Mouse (Mus musculus) heart, embryonic 14.5 days (tissue): ENCODE measurements at regions not wholly inside any gene's neighbourhood (a gene's known extent, or its start where the extent isn't known, plus 50 kb on each side); places are given as distances from the start of the nearest gene placed in this dataset.
"Not testable (repeated sequence)": the region's sequence is repeated elsewhere in the genome, so short reads cannot be mapped to it uniquely, and the experiment has no call there.

Source experiments
- ATAC-seq: fragments of 200-750 bp; cut with Nextera tagmentation; 2 replicates; pipeline ENCODE4 v1.8.0; 2017; ENCODE audit warnings: low read depth, moderate TSS enrichment; ENCODE audit not compliant: insufficient number of reproducible peaks, insufficient read depth, low FRiP score
- H3K27ac ChIP-seq, 2 experiments: fragments of 200-500 bp in 1 of 2; fragments of 300-500 bp in 1 of 2; sonication (generic) in 1 of 2; replicated peaks in 1 of 2; 2 replicates each; pipeline ENCODE4 v1.5.1; 2012 to 2014; ENCODE audit warnings: low read depth in 2 of 2, low read length in 2 of 2, control low read depth in 1 of 2, mild to moderate bottlenecking in 1 of 2, mixed read lengths in 1 of 2; ENCODE audit not compliant: control insufficient read depth in 1 of 2, insufficient read depth in 1 of 2
- H3K27me3 ChIP-seq: fragments of 300-500 bp; sonication (generic); 2 replicates; pipeline ENCODE4 v1.6.1; 2014; ENCODE audit warnings: mild to moderate bottlenecking, low read length, control low read depth; ENCODE audit not compliant: control insufficient read depth, insufficient read depth
- H3K36me3 ChIP-seq: fragments of 300-500 bp; sonication (generic); 2 replicates; pipeline ENCODE4 v1.6.1; 2014; ENCODE audit warnings: mild to moderate bottlenecking, control low read depth, low read length, mixed read lengths; ENCODE audit not compliant: control insufficient read depth, insufficient read depth
- H3K4me1 ChIP-seq, 2 experiments: fragments of 200-500 bp in 1 of 2; fragments of 300-500 bp in 1 of 2; sonication (generic) in 1 of 2; 2 replicates each; pipeline ENCODE4 v1.6.1; 2012 to 2014; ENCODE audit warnings: low read length in 2 of 2, control low read depth in 1 of 2, mixed read lengths in 1 of 2; ENCODE audit not compliant: control insufficient read depth in 2 of 2, insufficient read depth in 2 of 2
- H3K4me2 ChIP-seq: fragments of 300-500 bp; sonication (generic); 2 replicates; pipeline ENCODE4 v1.6.1; 2014; ENCODE audit warnings: mild to moderate bottlenecking, low read length
- H3K4me3 ChIP-seq, 2 experiments: fragments of 200-500 bp in 1 of 2; fragments of 300-500 bp in 1 of 2; sonication (generic) in 1 of 2; 2 replicates each; pipeline ENCODE4 v1.5.1; 2012 to 2014; ENCODE audit warnings: low read length in 2 of 2, mild to moderate bottlenecking in 2 of 2, control low read depth in 1 of 2, low read depth in 1 of 2, moderate library complexity in 1 of 2; ENCODE audit not compliant: control insufficient read depth in 1 of 2, insufficient read depth in 1 of 2
- H3K9ac ChIP-seq: fragments of 300-500 bp; sonication (generic); 2 replicates; pipeline ENCODE4 v1.6.1; 2014; ENCODE audit warnings: mild to moderate bottlenecking, low read length
- H3K9me3 ChIP-seq: fragments of 300-500 bp; sonication (generic); 2 replicates; pipeline ENCODE4 v1.6.1; 2016; ENCODE audit warnings: low read length, control low read depth; ENCODE audit not compliant: control insufficient read depth
- WGBS: fragments of 180-500 bp; shearing (Covaris S2); extraction: QIAGEN DNeasy Blood & Tissue Kit; methylation state at CpG from one replicate; pipeline ENCODE4 v1.1.7; 2014; 5-methylcytosine and 5-hydroxymethylcytosine counted together

DNA sequence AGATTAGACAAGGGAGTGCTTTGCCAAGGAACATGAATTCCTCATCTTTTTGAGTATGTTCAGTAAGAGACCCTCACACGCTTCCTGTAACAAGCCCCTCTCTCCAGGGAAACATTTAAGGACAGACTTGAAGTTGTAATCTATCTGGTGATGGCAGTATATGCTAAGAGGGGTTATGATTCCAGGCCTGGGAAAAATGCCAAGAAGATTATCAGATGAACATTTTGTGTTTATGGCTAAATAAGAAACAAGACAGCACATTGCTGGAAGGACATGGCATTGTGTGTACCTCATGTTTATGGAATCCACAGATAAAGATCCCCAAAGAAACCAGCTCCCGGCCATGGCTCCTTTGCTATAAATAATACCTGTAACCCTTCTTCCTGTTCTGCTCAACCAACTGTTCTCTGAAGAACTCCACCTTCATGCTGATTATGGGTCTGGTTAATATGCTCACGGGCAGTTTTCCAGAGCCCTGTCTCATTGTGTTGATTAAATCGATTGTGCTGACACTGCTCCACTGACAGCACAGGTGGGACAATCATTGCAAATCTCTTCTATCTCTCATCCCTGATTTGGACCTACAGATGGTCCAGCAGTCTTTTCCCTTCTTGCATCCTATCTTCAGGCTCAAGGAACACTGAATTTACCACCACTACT lies 327.7 kb downstream of the Abcc12 start:
- Histone ChIP-seq H3K4me2 (no peak overlapping the region), H3K9me3 (no peaks in the 10 kb centered on the region), H3K27me3 (no peaks in the 10 kb centered on the region), H3K4me1 (no peaks in the 10 kb centered on the region), H3K4me3 (no peak overlapping the region), H3K9ac (no peak overlapping the region), H3K36me3 (no peaks in the 10 kb centered on the region), H3K27ac (no peak overlapping the region)
- ATAC-seq = no peak
- 54% methylated on average over 4 of the region's 4 CpGs for WGBS

DNA sequence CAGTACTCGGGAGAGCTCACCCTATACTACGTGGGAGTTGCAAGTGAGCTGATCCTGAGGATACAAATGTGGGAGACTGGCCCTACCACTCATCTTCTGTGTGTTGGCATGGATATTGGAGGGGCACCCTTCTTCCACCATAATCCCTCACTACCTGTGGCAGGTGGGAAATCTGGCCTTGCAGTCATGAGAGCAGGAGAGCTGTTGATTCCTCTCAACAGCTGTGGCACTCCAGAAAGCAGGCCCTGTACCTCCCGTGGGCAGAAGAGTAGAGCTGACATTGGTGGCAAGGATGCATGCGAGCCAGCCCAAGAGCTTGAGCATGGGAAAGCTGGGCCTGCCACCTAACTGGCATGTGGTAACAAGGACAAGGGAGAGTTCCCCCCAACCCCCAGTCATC lies 345.8 kb downstream of the Abcc12 start:
- ATAC-seq = no peak
- H3K4me1 ChIP-seq = no peaks in the 10 kb centered on the region
- H3K27ac ChIP-seq = no peak overlapping the region
- no peaks in the 10 kb centered on the region for H3K36me3 ChIP-seq
- no peak overlapping the region for H3K4me3 ChIP-seq
- H3K9ac ChIP-seq = no peak overlapping the region
- no peaks in the 10 kb centered on the region for H3K27me3 ChIP-seq
- no peak overlapping the region for H3K4me2 ChIP-seq
- WGBS = 82% methylated on average over 4 of the region's 4 CpGs
- H3K9me3 ChIP-seq = no peaks in the 10 kb centered on the region

DNA sequence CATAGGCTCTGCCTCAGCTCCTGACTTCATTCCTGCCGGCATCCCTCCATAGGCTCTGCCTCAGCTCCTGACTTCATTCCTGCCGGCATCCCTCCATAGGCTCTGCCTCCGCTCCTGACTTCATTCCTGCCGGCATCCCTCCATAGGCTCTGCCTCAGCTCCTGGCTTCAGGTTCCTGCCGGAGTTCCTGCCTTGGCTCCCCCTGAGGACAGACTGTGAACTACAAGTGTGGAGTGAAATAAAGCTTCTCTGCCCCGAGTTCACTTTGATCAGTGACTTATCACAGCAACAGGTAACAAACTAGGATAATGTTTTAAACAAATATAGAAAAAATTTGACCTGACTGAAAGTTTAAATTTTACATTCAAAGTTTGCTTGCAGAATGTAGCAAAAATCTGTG lies 348.5 kb downstream of the Abcc12 start:
- H3K27me3 ChIP-seq, ATAC-seq, H3K4me3 ChIP-seq, H3K4me2 ChIP-seq, H3K36me3 ChIP-seq, H3K9ac ChIP-seq, H3K27ac ChIP-seq, H3K9me3 ChIP-seq, H3K4me1 ChIP-seq: not testable (repeated sequence)
- 81% methylated on average over 6 of the region's 6 CpGs for WGBS

DNA sequence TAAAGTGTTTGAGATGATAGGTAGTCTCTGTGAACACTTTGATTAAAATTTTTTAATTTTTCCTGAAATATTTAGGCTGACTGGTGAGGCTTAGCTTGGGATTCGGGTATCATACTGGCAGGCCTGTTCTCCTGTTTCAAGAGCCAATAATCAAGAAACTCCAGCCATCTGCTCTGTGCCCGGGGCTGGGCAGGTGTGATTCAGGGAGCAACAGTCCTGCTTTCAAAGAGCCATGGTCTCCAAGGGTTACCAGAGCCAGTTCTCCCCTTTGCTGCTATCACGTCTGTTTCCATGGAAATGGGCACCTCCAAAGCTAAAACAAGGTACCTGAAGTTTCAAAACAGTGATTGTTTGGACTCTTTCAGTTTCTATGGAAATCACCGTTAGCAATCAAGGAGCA lies 355.6 kb downstream of the Abcc12 start:
- Histone ChIP-seq H3K36me3 (no peaks in the 10 kb centered on the region), H3K4me2 (no peak overlapping the region), H3K27ac (no peak overlapping the region), H3K4me1 (no peaks in the 10 kb centered on the region), H3K9me3 (no peaks in the 10 kb centered on the region), H3K4me3 (no peak overlapping the region), H3K9ac (no peak overlapping the region), H3K27me3 (no peaks in the 10 kb centered on the region)
- 64% methylated on average over 4 of the region's 4 CpGs for WGBS
- ATAC-seq = no peak

DNA sequence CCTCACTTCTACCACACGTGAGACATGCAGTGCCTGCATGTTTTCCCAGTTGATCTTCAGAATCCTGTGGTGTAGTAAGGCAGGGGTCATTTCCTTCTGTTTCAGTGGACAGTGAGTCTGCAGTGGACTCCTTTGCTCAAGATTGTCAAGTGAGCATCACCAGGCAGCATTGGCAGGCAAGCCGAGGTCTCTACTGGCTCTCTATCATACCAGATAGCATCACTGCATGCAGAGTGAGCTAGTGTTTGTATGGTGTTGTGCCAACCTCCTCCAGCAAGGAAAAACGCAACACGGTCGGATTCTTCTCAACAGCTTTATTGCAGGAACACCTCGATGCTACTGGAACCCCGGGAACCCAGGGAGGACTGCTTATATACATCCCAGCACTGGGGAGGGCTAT lies 357.8 kb downstream of the Abcc12 start:
- Histone ChIP-seq H3K27me3 (no peaks in the 10 kb centered on the region), H3K27ac (no peak overlapping the region), H3K9ac (no peak overlapping the region), H3K36me3 (no peaks in the 10 kb centered on the region), H3K4me2 (no peak overlapping the region), H3K4me3 (no peak overlapping the region), H3K9me3 (no peaks in the 10 kb centered on the region), H3K4me1 (no peaks in the 10 kb centered on the region)
- ATAC-seq = no peak
- WGBS = 89% methylated on average over 7 of the region's 7 CpGs

DNA sequence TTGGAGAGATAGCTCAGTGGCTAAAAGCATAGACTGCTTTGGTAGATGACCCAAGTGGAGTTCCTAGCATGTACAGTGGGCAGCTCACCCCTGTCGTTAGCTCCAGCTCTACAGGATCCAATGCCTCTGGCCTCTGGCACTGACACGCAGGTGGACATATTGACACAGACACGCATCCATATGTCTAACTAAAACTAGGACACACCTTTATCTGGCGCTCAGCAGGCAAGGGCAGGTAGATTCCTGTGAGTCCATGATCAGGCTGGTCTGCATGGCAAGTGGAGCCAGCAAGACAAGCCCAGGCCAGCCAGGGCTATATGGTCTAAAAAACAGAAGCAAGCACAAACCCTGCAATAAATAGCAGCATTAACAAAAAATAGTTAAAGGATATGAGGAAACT lies 358.3 kb downstream of the Abcc12 start:
- ATAC-seq = no peak
- Histone ChIP-seq H3K4me2 (no peak overlapping the region), H3K36me3 (no peaks in the 10 kb centered on the region), H3K9ac (no peak overlapping the region), H3K4me3 (no peak overlapping the region), H3K27ac (no peak overlapping the region), H3K9me3 (no peaks in the 10 kb centered on the region), H3K27me3 (no peaks in the 10 kb centered on the region), H3K4me1 (no peaks in the 10 kb centered on the region)
- 89% methylated on average over 4 of the region's 4 CpGs for WGBS

DNA sequence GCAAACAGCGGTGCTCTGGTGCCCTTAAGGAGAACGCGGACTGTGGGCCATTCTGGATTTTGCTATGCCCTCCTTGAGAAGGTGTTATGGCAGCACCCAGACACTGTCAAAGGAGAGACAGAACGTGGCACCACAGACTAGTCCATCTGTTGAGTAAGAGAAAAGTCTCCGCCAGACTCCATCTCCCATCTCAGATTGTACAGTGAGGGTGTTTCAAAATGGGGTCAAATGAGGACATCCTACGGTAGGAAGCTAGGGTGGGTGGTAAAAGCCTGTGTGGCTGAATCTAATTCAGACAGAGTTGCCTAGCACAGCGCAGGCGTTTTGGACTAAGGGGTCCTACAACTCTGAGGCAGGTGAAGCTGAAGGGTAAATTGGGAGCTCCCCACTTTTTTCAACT lies 366.1 kb downstream of the Abcc12 start:
- 94% methylated on average over 8 of the region's 8 CpGs for WGBS
- no peak overlapping the region for H3K27ac ChIP-seq

DNA sequence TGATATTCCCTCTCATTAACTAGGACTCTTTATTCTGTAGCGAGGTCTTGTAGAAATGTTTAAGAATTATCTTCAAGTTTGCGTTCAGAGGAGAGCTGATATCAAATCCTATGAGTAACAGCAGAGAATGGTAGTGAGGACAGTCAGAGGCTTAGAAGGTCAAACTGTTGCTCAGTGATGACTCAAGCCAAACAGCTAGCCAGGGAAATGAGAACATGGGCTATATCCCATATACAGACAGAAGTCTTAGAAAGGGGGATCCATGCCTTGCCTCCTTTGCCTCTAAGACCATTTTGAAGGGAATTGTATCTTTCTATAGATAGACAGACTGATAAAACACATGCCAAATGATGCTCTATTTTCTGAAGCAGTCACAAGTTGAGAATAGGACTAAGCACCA lies 368.0 kb downstream of the Abcc12 start:
- Histone ChIP-seq H3K36me3 (no peaks in the 10 kb centered on the region), H3K27me3 (no peaks in the 10 kb centered on the region), H3K4me2 (no peak overlapping the region), H3K4me1 (no peaks in the 10 kb centered on the region), H3K27ac (no peak overlapping the region), H3K9ac (no peak overlapping the region), H3K9me3 (no peaks in the 10 kb centered on the region), H3K4me3 (no peak overlapping the region)
- no peak for ATAC-seq
- 75% methylated on average over 2 of the region's 2 CpGs for WGBS

More for the DNA sequence above, 366.1 kb downstream of the Abcc12 start:
- H3K27me3 ChIP-seq = no peaks in the 10 kb centered on the region
- H3K9me3 ChIP-seq = no peaks in the 10 kb centered on the region
- H3K4me2 ChIP-seq = no peak overlapping the region
- H3K4me3 ChIP-seq = no peak overlapping the region
- no peaks in the 10 kb centered on the region for H3K36me3 ChIP-seq
- H3K4me1 ChIP-seq = no peaks in the 10 kb centered on the region
- H3K9ac ChIP-seq = no peak overlapping the region
- no peak for ATAC-seq
